Mouse (Mus musculus) neutrophil, adult 5-6 weeks (primary cell): ENCODE measurements around the gene Tmem62. TPM values are rescaled to one million over a fixed set of nuclear protein-coding genes. Genes with fewer than 3 reads are reported as not detected.

Experiments
- ATAC-seq: fragments of 151-379, 151-347 bp; 2 replicates; pipeline ENCODE4 v1.8.0; 2017; ENCODE audit warnings: mild to moderate bottlenecking, moderate TSS enrichment; ENCODE audit not compliant: insufficient number of reproducible peaks, poor library complexity, low FRiP score, severe bottlenecking; ENCODE audit errors: extremely low read depth
- total RNA-seq: library from RNA; stranded (forward); fragments of 200-1000 nt; gene quantifications from 2 replicates; pipeline ENCODE4 v1.2.3, GENCODE M21; 2017

Tmem62 gene
- total RNA-seq, 1 experiment from 2014 or later = 37.2 TPM

- ATAC-seq = 0 out of 2 replicates have a peak, but pooled peaks have one; percentile 44
Measured at GRCm38 (mm10) chr2:121041098-121041497, 64.3 kb downstream of the Tmem62 start.

- no peak for ATAC-seq
Measured at GRCm38 (mm10) chr2:121045653-121046052, 68.8 kb downstream of the Tmem62 start.

GRCm38 (mm10) chr2:121052176-121052575, 75.4 kb downstream of the Tmem62 start:
- no peak for ATAC-seq

GRCm38 (mm10) chr2:121054060-121054459, 77.2 kb downstream of the Tmem62 start:
- no peak for ATAC-seq

- ATAC-seq = no peak
Measured at GRCm38 (mm10) chr2:121055915-121056314, 79.1 kb downstream of the Tmem62 start.

Other genes with a start within 250 kb of the Tmem62 start
- gene Cdan1, start 126.9 kb upstream of the Tmem62 start, total RNA-seq = 19.0 and 19.8 TPM in 2 replicates
- 4.1 and 5.2 TPM in 2 replicates for gene Ttbk2, start 126.4 kb upstream of the Tmem62 start, total RNA-seq
- gene Ubr1, start 6.3 kb upstream of the Tmem62 start, total RNA-seq = 57.6 and 61.9 TPM in 2 replicates
- 179 and 189 TPM in 2 replicates for gene Ccndbp1, start 31.4 kb downstream of the Tmem62 start, total RNA-seq
- 2.8 and 3.3 TPM in 2 replicates for gene Epb42, start 60.1 kb downstream of the Tmem62 start, total RNA-seq
- not detected in 2 replicates for gene Tgm5, start 108.8 kb downstream of the Tmem62 start, total RNA-seq
- not detected in 2 replicates for gene Tgm7, start 132.8 kb downstream of the Tmem62 start, total RNA-seq
- 12.7 and 14.1 TPM in 2 replicates for gene Adal, start 163.4 kb downstream of the Tmem62 start, total RNA-seq
- 5.9 and 9.7 TPM in 2 replicates for gene Lcmt2, start 163.6 kb downstream of the Tmem62 start, total RNA-seq
- 67.0 and 73.2 TPM in 2 replicates for gene Tubgcp4, start 193.6 kb downstream of the Tmem62 start, total RNA-seq
- gene Zscan29, start 194.1 kb downstream of the Tmem62 start, total RNA-seq = 46.9 and 50.3 TPM in 2 replicates